Mouse (Mus musculus) kidney, postnatal 25 days (tissue): ENCODE results near the gene Capn11.

Source experiments
- DNase-seq, 2 experiments: peaks; one replicate each; pipeline ENCODE4 v3.0.0; 2021; ENCODE audit warnings: mixed read lengths in 2 of 2

The Capn11 gene

DNA sequence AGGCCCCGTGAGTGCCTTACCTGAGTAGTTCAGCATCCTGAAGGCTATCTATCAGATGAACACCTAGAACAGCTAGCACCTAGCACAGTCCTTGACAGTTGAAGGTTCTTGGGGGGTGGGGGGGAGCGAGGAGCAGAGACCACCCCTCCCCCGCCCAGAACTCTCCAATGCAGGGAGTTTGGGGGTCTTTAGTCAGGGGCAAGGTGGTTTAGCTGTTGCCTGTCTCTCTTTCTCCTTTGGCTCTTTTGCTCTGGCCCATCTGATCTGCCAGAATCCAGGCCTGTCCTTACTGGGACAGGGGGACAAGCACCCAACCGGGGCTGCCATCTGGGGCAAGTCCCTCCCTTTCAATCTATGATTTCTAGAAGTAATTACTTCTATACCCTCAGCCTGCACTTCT is at the start of gene Capn11:
Gene Capn11 (minus strand): TSS at position 101 of the 400 bp plus-strand sequence.
- no peak for DNase-seq

DNA sequence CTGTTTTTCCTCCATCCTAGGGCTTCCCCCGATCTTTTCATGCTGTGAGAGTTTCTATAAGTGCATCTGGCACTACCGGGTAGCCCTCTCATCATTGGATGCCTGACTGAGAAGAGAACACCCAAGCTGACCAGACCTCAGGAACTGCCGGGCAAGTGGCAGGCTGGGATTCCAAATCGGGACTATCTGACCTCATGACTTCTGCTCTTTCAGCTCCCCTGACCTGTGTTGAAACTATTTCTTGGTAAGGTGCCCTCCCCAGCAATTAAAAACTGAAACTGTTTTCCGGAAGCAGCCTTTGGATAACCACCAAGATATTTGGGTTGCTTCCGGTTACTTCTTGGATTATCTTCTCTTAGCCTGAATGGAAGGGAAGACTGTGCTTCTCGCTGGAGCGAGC is 49.1 kb upstream of the Capn11 start:
- no peak for DNase-seq

DNA sequence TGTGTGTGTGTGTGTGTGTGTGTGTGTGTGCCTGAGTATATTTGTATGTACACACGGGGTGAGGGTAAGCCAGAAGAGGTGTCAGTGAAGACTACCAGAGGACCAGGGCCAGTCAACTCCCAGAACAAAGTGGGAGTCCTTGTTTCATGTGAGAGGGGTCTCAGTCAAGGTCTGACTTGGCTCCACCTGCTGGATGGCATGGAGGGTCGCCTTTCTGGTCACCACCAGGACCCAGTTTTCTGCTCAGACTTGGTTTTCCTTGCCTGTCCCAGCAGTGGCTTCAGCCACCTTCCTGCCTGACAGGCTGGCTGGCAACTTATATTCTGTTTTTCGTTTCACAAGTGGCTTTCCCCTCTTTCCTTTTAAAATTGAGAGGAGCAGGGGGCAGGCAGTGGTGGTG is 48.3 kb upstream of the Capn11 start:
- DNase-seq, result no peak

DNA sequence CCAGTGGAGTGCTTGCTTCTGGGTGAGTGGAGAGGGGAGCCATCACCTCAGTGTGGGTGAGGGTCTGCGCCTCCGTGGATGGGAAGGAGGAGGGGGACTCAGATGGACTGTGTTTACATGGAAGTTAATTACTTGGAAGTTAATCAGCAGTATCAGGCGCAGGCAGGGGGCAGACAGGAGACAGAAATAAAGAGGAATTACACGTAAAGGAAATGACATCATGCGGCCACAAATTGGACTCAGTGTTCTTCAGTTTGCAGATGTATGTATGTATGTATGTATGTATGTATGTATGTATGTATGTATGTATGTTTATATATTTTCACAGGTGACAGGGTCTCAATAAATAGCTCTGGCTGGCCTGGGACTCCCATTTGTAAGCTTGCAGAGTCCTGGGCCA is 47.7 kb upstream of the Capn11 start:
- DNase-seq, result no peak

DNA sequence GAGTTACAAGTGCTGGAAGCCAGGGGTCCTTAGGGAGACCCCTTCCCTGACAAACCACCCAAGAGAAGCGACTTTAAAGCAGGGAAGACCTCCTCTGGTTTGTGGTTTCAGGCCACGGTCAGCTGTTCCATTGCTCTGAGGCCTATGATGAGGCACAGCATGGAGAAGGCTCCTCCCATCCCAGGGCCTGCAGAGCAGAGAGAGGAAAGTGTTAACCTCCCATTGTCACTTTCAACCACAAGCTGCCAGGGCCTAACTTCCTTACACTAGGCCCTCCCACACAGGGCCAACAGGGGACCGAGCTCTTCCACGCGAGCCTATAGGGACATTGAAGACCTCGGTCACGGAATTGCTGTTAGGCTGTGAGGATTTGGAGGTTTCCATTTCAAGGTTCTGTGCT is 44.1 kb upstream of the Capn11 start:
- no peak for DNase-seq

DNA sequence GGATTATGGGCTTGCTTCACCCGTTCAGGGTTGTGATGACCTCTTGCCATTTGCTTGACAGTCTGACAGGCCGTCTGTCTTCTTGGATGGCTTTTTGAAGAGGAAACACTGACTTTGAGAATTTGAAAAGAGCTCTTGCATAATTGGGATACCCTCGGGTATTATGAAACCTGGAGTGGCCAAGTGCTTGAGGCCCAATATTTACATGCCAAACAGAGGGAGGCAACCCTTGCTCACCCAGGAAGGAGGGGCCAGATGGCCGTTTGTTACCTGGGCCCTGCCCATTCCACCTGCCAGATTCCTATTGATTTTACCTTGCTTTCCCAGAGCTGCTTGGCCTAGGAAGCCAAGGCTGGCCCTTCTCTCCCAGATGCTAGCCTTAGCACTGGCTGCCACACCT is 43.1 kb upstream of the Capn11 start:
- no peak for DNase-seq

DNA sequence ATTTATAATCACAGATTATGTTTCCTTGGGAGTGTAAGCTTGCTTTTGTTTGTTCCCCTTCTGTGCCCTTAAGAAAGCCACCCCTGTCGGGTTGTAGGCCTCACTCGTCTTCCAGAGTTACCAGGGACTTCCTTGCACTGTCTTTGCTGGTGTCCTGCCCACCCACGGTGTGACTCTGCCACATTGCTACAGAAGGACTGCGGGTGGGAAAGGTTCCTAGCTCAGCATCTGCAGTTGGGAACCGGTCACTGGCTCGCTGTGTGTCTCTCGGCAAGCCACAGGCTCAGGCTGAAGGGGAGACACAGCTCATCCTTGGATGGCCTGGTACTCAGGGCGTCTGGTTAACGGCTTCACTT is 42.1 kb upstream of the Capn11 start:
- no peak for DNase-seq

DNA sequence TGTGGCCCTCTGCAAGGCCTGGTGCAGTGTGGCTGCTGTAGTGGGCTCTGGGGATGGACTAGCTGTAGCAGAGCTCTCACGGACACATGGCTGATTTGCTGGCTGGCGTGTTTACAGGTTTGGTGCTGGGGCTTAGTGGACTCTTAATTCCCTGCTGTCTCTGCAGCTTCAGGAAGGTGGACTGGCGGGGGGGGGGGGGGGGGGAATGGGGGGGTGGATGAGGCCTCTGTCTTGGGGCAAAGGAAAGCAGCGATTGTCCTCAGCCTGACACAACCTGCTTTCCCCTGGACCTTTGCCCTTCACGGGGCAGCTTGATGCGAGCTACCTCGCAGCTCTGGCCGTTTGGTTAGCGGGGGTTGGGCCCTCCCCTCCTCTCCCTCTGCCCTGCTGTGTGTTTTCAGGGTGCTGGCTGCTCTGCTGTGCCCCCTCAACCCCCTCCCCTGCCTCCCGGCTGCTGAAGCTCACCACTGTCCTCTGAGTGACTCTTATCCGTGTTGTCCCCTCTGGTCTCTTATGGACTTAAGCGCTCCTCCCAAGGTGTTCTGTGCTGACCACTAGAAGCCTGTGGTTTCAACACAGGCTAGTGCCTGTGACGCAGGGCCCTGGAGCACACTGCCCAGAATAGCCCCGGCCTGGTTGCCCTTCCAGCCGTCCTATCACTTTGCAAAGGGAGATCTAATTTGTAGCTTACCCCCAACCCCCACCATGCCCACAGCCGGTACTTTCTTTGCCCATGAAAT is 41.5 kb upstream of the Capn11 start:
- peak; percentile 49 to 86 for DNase-seq

DNA sequence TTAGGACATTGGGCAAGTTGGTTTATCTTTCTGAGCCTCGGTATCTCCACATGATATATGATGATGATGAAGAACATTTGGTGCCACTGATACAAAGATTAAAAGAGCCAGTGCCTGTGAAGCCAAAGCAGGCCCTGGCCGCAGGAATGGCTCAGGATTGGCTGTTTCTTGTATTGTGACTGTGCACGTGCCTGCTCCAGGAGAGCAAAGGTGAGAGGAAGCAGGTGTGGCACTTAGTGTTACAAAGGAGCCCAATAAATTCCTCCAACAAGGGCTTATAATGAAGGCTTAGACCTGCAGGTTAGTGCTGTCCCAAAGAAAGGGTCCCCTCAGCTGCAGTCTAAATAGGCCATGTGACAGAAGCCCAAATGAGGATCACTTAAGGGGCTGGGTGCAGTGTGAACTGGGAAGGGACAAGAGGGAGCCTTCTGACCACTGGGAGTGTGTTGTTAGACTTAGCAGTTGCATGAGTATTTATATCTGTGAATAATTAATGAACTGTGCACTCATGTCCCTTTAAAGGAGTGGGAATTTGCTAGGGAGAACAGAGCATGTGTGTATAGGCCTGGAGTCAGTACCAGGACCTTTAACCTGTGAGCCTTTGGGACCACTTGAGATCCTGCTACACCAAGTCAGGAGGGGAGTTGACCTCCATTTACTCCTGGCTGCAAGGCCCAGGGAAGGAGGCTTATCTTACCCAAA is 40.1 kb upstream of the Capn11 start:
- DNase-seq, result no peak

DNA sequence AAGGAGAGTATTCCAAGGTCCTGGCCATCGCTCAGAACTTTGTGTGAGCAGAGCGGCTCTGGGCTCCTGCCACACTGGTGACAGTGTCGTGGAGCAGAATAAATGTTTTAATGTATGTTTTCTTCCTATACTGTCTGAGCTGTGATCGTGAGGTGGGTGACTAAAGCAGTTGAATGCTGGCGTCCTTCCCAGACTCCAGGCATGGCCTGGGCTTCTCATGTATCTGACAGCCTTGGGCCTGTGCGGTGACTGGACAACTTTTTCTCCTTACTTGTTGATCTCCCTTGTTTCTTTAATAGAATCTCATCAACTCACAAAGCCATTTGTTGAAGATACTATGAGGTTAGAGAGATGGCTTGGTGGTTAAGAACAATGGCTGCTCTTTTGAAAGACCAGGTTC is 39.2 kb upstream of the Capn11 start:
- DNase-seq, result no peak

DNA sequence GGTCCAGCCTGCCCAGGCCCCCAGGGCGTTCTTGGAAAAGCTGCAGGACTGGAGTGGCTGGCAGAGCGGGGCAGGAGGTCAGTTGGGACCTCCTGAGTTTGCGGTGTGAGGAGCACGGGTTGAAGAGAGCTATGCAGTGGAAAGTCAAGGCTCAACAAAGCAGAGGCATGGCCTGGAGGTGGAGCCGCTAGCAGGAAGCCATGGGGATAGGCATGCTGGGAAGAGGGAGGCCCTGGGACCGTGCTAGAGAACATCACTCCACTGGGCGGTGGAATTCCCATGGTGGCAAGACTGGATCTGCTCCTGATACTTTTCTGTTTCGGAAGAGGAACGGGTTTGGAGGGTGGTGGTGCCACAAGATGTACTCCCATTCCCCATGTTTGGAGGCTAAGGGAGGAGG is 37.9 kb upstream of the Capn11 start:
- no peak for DNase-seq

DNA sequence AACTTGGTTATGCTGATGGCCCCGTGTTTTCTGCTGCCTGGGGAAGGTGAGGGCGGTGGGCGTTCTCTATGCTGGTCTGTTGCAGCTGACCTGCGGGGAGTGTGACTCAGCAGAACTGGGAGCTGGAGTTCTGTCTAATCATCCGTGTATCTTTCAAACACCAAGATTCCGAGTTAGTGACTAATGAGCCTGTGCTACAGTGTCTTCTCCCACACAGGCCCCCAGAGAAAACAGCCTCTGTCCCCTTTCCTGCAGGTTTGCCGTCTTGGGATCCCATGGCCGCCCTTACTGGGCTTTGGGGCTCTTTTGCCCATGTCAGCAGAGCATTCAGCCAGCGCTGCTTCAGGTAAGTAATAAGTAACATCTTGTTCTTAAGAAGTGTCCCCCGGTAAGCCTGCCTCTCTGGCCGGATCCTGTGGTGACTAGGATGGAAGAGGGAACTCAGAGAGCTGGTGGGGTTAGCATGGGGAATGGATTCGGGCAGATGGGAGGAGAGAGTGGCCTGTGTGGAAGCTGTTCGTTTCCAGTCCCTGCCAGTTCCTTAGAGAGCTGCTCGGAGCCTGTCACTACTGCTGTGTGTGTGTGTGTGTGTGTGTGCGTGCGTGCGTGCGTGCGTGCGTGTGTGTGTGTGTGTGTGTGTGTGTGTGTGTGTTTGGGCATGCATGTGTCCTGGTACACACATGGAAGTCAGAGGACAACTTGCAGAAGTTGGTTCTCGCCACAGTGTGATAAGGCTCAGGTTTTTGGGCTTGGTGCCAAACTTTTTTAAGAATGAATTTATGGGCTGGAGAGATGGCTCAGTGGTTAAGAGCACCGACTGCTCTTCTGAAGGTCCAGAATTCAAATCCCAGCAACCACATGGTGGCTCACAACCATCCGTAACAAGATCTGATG is 36.3 kb upstream of the Capn11 start:
- DNase-seq, result peak; percentile 39 to 79

DNA sequence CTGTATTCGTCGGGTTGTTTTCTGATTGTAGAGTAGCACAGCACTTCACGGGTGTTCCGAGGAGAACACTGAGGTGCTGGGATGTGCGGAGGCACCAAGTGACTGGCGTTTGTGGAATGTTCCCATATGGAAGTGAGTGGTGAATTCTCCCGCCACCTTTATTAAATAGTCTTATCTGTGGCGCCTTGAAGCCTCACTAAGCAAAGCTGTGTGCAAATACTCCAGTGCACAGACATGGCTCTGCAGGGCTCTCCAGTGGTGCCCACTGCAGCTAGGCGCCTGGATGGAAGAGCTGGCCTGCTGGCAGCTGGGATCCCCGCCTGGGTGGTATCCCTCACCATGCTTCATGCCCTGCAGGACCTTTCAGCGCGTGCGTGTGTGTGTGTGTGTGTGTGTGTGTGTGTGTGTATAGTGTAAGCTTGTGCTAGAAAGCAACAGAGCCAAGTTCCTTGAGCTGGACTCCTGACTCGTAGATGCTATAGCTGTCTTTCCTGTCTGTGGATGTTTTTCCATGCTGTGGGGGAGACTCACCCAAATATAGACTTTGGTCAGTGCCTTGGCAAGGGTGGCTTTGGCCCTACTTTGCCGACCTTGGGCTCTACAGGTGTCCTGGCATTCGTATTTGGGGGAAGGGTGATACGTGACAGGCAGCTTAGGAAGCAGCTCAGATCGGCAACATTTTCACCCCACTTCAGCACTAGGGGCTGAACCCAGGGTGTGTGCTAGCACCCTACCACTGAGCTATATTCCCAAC is 34.9 kb upstream of the Capn11 start:
- DNase-seq, result peak in 1 of 2 experiments; percentile 63

DNA sequence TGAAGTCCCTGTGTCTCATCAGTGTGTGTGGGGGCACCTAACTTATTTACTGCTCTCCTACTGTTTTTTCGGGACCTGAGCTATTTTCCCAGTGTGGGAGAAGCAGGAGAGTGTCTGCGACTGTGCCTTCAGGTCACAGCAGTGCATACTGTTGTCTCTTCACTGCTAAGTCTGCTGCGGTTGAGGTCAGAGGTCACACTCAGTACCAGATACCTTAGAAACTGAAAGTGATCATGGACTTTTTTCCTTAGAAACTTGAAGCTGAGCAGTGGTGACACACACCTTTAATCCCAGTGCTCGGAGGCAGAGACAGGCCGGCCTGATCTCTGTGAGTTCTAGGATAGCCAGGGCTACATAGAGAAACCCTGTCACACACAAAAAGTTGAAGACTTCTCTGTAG is 33.0 kb upstream of the Capn11 start:
- no peak for DNase-seq

DNA sequence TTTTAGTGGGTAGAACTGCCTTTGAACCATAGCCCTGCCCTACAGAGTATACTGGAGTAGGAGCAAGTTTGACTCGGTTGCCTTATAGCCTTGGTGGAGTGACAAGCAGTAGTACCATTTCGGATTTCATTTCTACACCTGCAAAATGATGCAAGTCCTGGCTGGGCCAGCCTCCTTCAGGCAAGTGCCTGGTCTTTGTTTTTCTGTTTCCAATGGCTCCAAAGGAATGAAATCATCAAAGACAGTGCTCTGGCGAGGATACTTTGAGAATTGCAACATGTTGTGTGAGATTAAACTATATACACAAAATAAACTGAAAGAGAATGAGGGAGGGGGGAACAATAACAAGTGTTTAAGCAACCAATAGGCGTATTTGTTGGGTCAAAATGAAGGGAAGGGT is 30.9 kb upstream of the Capn11 start:
- no peak for DNase-seq

DNA sequence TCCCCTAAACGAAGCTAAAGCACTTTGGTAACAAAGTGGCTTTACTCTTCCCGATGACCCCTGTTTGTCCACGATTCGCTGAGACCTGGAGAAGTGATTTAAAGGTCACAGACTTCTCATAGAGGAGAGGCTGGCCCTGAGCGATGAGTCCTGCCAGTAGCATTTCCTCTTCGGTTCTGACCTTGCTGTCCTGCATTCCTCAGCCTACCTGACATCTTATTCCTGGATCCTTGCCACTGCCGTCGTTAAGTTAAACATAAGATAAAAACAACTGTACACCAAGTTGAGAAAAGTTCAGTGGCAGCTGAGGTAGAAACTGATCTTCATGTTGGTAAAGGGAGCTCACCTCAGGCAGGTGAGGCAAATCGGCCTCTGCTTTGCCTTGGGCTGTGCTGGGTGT is 30.0 kb upstream of the Capn11 start:
- DNase-seq, result no peak

DNA sequence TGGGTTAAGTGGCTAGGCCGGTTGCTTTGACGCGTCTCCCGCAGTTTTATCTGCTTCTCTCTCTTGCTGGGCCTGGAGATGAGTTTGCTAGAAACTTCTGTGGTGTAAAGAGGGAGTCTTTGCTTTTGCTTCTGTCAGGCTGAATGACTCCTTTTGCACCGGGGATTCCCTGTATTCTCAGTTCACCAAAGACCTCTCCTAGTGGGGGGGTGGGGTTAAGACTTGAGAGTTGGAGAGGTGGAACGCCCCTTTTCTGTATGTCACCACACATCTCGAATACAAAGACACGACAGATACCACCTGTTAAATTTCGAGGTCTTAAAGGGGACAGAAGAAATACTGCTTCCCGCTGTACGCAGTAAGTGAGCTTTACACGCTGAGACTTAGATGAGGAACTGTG is 27.6 kb upstream of the Capn11 start, which contains the start of gene Tmem63b:
Gene Tmem63b (minus strand): TSS at position 190 of the 400 bp plus-strand sequence.
- DNase-seq, result no peak

DNA sequence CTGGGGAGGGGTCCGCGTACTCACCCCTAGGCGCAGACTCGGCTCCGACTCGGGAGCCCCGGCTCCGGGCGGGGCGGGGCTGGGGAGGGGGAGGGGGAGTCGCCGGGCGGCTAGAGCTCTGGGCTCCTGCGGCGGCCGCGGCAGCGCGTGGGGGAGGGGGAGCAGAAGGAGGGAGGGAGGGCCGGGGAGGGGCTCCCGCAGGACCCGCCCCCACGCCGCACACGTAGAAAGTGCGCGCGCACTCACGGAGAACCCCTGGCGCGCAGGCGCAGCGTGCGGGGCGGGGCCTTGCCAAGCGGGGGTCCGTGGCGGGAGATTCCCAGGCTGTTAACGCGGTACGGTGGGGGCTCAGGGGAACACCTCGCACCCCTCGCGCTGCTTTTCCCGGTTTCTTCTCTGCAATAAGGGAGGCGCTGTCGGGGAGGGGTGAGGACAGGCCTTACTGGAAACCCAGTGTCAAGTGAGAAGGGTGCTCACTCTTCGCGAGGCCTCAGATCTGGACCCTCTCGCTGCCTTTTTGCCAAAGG is 27.0 kb upstream of the Capn11 start, which contains the start of gene Mrpl14:
Gene Mrpl14 (plus strand): TSS at position 230 of the 527 bp plus-strand sequence.
- DNase-seq, result peak; percentile 95 to 97

DNA sequence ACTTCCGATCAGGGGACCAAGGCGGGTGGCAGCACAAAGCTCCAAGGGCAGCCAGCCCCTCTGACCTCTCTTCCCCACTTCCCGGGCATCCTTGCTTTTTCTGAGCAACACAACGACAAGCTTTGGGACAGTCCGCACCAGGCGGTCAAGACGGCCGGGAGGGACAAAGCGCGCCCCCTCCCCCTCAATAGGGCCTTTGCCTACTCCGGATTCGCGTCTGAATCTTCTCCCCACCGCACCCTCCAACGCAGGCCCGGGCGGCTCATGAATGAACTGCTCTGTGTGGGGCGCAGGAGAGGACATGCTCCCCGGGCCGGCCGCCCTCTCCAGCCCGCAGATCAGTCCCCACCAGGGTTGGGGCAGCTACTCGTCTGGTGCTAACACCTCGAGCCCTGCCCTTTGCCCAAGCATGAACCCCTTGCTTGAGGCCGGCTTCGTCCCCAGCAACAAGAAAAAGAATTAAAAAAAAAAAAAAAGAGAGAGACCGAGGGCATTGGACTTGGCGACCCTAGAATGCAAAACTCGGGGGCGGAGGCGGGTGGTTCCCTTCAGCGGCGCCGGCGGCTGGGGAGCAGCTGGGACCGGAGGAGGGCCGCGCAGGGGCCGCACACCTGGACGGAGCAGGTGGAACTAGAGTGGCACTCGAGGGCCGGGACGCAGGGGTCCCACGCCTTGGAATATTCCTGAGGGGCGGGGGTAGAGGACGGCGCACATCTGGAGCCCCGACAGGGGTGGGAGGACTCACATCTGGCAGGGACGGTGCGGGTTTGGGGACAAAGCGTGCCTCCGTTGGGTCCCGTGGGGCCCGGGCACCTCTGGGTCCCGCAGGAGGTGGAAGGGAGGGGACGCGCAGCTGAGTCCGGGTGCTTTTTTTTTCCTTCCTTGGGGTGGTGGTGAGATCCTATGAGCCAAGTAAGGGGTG is 26.3 kb upstream of the Capn11 start:
- peak; percentile 46 to 72 for DNase-seq

DNA sequence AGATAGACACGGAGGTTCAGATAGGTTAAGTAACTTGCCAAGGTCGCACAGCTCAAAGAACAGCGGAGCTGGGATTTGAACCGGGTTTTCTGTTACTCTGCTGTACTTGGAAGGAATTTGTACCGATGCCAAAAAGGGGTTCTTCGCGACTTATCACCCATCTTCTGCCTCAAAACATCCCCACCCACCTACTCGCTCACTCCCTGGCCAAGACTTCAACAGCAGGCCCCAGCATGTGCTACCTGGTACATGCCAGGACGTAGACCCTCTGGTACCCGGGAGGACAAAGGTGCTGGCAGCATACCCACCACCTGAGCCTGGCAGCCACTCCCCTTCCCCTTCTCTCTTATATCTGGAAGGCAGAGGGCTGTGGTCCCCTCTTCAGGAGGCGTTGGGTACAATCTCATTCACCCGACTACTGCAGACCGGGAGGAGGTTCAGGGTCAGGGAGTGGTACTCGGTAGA is 25.6 kb upstream of the Capn11 start:
- no peak for DNase-seq

DNA sequence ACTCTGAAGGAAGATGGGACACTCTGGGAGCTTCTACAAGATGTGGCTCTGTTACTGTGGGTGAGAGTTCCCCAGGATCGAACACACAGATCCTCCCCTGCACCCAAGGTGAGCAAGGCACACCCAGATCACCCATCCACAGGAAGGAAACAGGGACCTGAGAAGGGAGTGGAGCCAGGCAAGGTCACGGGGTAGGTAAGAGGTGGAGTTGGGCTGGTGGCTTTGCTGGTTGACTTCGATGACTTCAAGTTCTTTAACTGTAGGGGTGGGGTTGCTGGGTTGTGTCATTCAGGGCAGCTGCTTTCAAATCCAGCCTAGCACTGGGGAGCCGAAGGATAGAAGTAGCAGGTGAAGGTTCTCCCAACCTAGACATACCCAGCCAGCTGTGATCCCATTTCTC is 23.7 kb upstream of the Capn11 start:
- no peak for DNase-seq
